Mouse (Mus musculus): ENCODE results near the gene Kit.

GRCm38 (mm10) chr5:75653431-75653830 lies 78.7 kb downstream of the Kit start:
- TF ChIP-seq CTCF (IDR thresholded peaks at IDR 0.05; ENCODE audit: borderline replicate concordance, control insufficient read depth, extremely low read depth, insufficient read depth, low read length, poor library complexity) (no peak), POLR2A (IDR thresholded peaks at IDR 0.05; ENCODE audit: control insufficient read depth, extremely low read depth, insufficient read depth, low read length, poor library complexity) (no peak)

Data from thymus, adult 2 months (tissue).